Mouse (Mus musculus): Measurements from ENCODE around the gene Mfsd7a.
A peak's percentile ranks its signal among the peaks of the same experiment; 100 is the strongest.
"Not testable (repeated sequence)": the region's sequence is repeated elsewhere in the genome, so short reads cannot be mapped to it uniquely, and the experiment has no call there.

Mfsd7a gene

GRCm38 (mm10) chr5:108448785-108449668 lies at the start of gene Mfsd7a:
Mfsd7a (minus strand) TSS chr5:108448891.
- no peak for DNase-seq

- not testable (repeated sequence) for DNase-seq
Measured at GRCm38 (mm10) chr5:108486148-108486547, 37.5 kb upstream of the Mfsd7a start.

GRCm38 (mm10) chr5:108485239-108485638 lies 36.5 kb upstream of the Mfsd7a start:
- DNase-seq, result no peak

- no peak for DNase-seq
Measured at GRCm38 (mm10) chr5:108483006-108483405, 34.3 kb upstream of the Mfsd7a start.

- peak; percentile 61 for DNase-seq
Measured at GRCm38 (mm10) chr5:108475977-108476376, 27.3 kb upstream of the Mfsd7a start.

GRCm38 (mm10) chr5:108473737-108474136 lies 25.0 kb upstream of the Mfsd7a start:
- no peak for DNase-seq

- no peak for DNase-seq
Measured at GRCm38 (mm10) chr5:108469617-108470016, 20.9 kb upstream of the Mfsd7a start.

GRCm38 (mm10) chr5:108466647-108467046 lies 18.0 kb upstream of the Mfsd7a start:
- no peak for DNase-seq

GRCm38 (mm10) chr5:108465131-108465891 lies 16.6 kb upstream of the Mfsd7a start:
- no peak for DNase-seq

- no peak for DNase-seq
Measured at GRCm38 (mm10) chr5:108462446-108462845, 13.8 kb upstream of the Mfsd7a start.

GRCm38 (mm10) chr5:108461082-108462065 lies 12.7 kb upstream of the Mfsd7a start, which contains the start of gene Pcgf3:
Pcgf3 (plus strand) TSS chr5:108461232.
- peak; percentile 97 for DNase-seq

GRCm38 (mm10) chr5:108460461-108460860 lies 11.8 kb upstream of the Mfsd7a start:
- no peak for DNase-seq

GRCm38 (mm10) chr5:108458706-108459105 lies 10.0 kb upstream of the Mfsd7a start:
- no peak for DNase-seq

- no peak for DNase-seq
Measured at GRCm38 (mm10) chr5:108454094-108454493, 5.4 kb upstream of the Mfsd7a start.

- peak; percentile 31 for DNase-seq
Measured at GRCm38 (mm10) chr5:108452422-108452821, 3.7 kb upstream of the Mfsd7a start.

- no peak for DNase-seq
Measured at GRCm38 (mm10) chr5:108451611-108452010, 2.9 kb upstream of the Mfsd7a start.

- no peak for DNase-seq
Measured at GRCm38 (mm10) chr5:108450837-108451540, 2.3 kb upstream of the Mfsd7a start.

GRCm38 (mm10) chr5:108447857-108448256 lies 834 bp downstream of the Mfsd7a start:
- DNase-seq, result no peak

GRCm38 (mm10) chr5:108446973-108447372 lies 1.7 kb downstream of the Mfsd7a start:
- DNase-seq, result no peak

GRCm38 (mm10) chr5:108436101-108436500 lies 12.6 kb downstream of the Mfsd7a start:
- no peak for DNase-seq

- DNase-seq, result peak; percentile 92
Measured at GRCm38 (mm10) chr5:108433804-108434587, 14.7 kb downstream of the Mfsd7a start, which contains the start of gene Atp5k. Atp5k (minus strand) TSS chr5:108434448.

All from layer of hippocampus, adult 9-11 months (tissue).